In the genomic region with DNA sequence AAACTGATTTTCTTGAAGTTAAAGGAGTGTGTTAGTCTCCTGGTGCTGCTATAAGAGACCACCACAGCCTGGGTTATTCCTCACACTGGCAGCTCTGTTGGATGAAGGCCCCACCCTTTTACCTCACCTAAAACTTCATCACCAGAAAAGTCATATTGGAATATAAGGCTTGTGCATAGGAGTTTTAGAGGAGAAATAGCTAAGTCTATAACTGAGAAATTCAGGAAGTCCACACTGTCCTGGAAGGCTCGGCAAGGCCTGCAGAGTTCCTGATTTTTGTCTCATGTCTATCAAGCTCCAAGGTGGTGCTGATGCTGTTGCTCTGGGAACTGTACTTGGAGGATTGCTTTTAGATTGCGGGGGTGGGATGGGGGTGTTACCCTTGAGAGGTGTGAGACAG, we compare ENCODE assay signal across 20 mouse cellular contexts.
"Had no signal": no experiment of that assay in that cellular context is flagged by ENCODE, and none has a peak within 500 bp of the region (broad histone marks: within the 10 kb centered on the region; RNA-seq: fewer than 3 reads in every experiment).

No protein-coding gene starts in this region.

- H3K4me3 ChIP-seq: kidney, embryonic 15.5 days; limb, embryonic 10.5 days; limb, embryonic 13.5 days; liver, embryonic 12.5 days; liver, embryonic 15.5 days; lung, embryonic 15.5 days had no signal

- H3K36me3 ChIP-seq: limb, embryonic 13.5 days; liver, embryonic 15.5 days had no signal

- H3K27ac ChIP-seq: kidney, embryonic 15.5 days; limb, embryonic 10.5 days; limb, embryonic 13.5 days; liver, embryonic 12.5 days; liver, embryonic 15.5 days; lung, embryonic 15.5 days had no signal

- H3K9me3 ChIP-seq: kidney, embryonic 15.5 days; limb, embryonic 10.5 days; limb, embryonic 13.5 days; liver, embryonic 12.5 days; liver, embryonic 15.5 days; lung, embryonic 15.5 days had no signal

- ATAC-seq: liver, embryonic 12.5 days had no signal

- H3K27me3 ChIP-seq: kidney, embryonic 15.5 days; limb, embryonic 13.5 days; liver, embryonic 12.5 days; liver, embryonic 15.5 days; lung, embryonic 15.5 days had no signal

- DNase-seq: kidney, adult 11 months; kidney, adult 8-10 months; kidney, postnatal 10 days; kidney, postnatal 4 days; layer of hippocampus, adult 9-11 months; liver; lung, adult 18-20 months; lung, postnatal 10 days; lung, postnatal 36 days; midbrain, embryonic 14.5 days; right cerebral cortex, adult 18-20 months; right cerebral cortex, postnatal 14 days; right cerebral cortex, postnatal 4 days; thymus, postnatal 25 days had no signal

- H3K4me1 ChIP-seq: kidney, embryonic 15.5 days; limb, embryonic 13.5 days; liver, embryonic 15.5 days had no signal

- H3K4me2 ChIP-seq: kidney, embryonic 15.5 days; limb, embryonic 13.5 days; liver, embryonic 12.5 days; liver, embryonic 15.5 days; lung, embryonic 15.5 days had no signal

- H3K9ac ChIP-seq: kidney, embryonic 15.5 days; limb, embryonic 13.5 days; liver, embryonic 12.5 days; liver, embryonic 15.5 days; lung, embryonic 15.5 days had no signal
